Mouse (Mus musculus) embryonic facial prominence, embryonic 14.5 days (tissue): ENCODE measurements around the gene Eci1. TPM values are rescaled to one million over a fixed set of nuclear protein-coding genes. Genes with fewer than 3 reads are reported as not detected.
"Not testable (repeated sequence)": the region's sequence is repeated elsewhere in the genome, so short reads cannot be mapped to it uniquely, and the experiment has no call there.

ENCODE experiments used
- ATAC-seq: fragments of 200-750 bp; cut with Nextera tagmentation; 2 replicates; pipeline ENCODE4 v1.8.0; 2017; ENCODE audit warnings: low read depth, moderate number of reproducible peaks, moderate TSS enrichment
- DNase-seq: peaks from one replicate; pipeline ENCODE4 v3.0.0-alpha.2; 2015; ENCODE audit warnings: low spot score
- H3K27ac ChIP-seq: fragments of 300-500 bp; sonication (generic); replicated peaks from 2 replicates; pipeline ENCODE4 v1.5.1; 2014; ENCODE audit warnings: low read depth, mild to moderate bottlenecking, low read length, moderate library complexity
- H3K27me3 ChIP-seq: fragments of 300-500 bp; sonication (generic); replicated peaks from 2 replicates; pipeline ENCODE4 v1.6.1; 2014; ENCODE audit warnings: low read length; ENCODE audit not compliant: control insufficient read depth, insufficient read depth
- H3K36me3 ChIP-seq: fragments of 300-500 bp; sonication (generic); 2 replicates; pipeline ENCODE4 v1.6.1; 2014; ENCODE audit warnings: low read length, mixed read lengths; ENCODE audit not compliant: control insufficient read depth, insufficient read depth
- H3K4me1 ChIP-seq: fragments of 300-500 bp; sonication (generic); 2 replicates; pipeline ENCODE4 v1.6.1; 2014; ENCODE audit warnings: antibody characterized with exemption, low read length; ENCODE audit not compliant: control insufficient read depth, insufficient read depth
- H3K4me2 ChIP-seq: fragments of 300-500 bp; sonication (generic); 2 replicates; pipeline ENCODE4 v1.6.1; 2014; ENCODE audit warnings: low read depth, mild to moderate bottlenecking, low read length, moderate library complexity, mixed read lengths
- H3K4me3 ChIP-seq: fragments of 300-500 bp; sonication (generic); 2 replicates; pipeline ENCODE4 v1.5.1; 2014; ENCODE audit warnings: low read depth, mild to moderate bottlenecking, low read length
- H3K9ac ChIP-seq: fragments of 300-500 bp; sonication (generic); 2 replicates; pipeline ENCODE4 v1.6.1; 2014; ENCODE audit warnings: low read depth, mild to moderate bottlenecking, low read length, moderate library complexity, mixed read lengths
- H3K9me3 ChIP-seq: fragments of 300-500 bp; sonication (generic); 2 replicates; pipeline ENCODE4 v1.6.1; 2016; ENCODE audit warnings: low read length; ENCODE audit not compliant: control insufficient read depth
- WGBS: fragments of 180-500 bp; shearing (Covaris S2); extraction: QIAGEN DNeasy Blood & Tissue Kit; methylation state at CpG from one replicate; pipeline ENCODE4 v1.1.7; 2014; 5-methylcytosine and 5-hydroxymethylcytosine counted together
- polyA plus RNA-seq: library from polyadenylated mRNA; unstranded; fragments of >200 nt; fragmentation: Nextera tagmentation; extraction: Ambion mirVana; gene quantifications from 2 replicates; pipeline ENCODE4 v1.2.1, GENCODE M21; 2014

The Eci1 gene
- polyA plus RNA-seq, 1 experiment from 2014 or later = 57.6 TPM

DNA sequence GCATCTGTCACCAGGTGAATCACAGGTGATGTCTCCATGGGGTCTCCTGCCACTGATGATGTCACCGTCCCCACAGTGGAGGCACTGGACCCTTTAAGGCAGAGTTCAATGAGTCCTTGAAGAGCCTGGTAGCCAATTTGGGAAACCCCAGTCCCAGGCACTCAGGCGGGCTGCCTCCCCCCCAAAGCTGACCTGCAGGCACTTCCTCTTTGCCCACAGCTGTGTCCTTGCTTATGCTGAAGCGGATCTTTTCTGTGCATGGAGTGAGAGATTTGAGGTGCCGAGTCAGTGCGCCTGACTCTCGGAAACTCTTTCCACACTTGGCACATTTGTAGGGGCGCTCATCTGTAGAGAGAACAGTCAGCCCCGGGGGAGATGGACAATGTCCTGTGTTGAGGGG is 20.1 kb downstream of the Eci1 start:
- no peak overlapping the region for H3K9ac ChIP-seq

DNA sequence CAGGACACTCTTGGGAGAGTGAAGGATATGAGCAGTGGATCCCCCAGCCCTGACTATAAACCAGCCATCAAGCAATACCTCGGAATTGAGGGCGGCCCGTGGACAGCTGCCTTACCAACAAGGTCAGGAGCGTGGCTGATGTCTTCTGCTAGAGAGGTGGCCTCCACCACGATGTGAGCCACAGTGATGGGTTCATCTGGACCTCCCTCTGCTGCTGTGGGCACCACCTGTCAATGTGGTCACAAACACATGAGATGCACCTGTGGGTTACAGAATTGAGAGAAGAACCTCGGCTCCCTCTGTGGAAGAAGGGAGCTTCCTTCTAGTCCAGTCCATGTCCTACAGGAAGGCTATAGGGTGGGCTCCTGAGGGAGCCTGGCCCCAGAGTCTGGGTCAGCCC is 23.1 kb downstream of the Eci1 start:
- WGBS = 96% methylated on average over 6 of the region's 6 CpGs
- Histone ChIP-seq H3K9me3 (no peaks in the 10 kb centered on the region), H3K4me2 (no peak overlapping the region), H3K27ac (no peak overlapping the region), H3K27me3 (no peaks in the 10 kb centered on the region), H3K4me3 (no peak overlapping the region), H3K9ac (no peak overlapping the region), H3K36me3 (peaks cover 61% of the 10 kb centered on the region), H3K4me1 (peaks cover 8% of the 10 kb centered on the region; the same call in 1 of the 2 replicates)
- DNase-seq (no peak), ATAC-seq (no peak)

More for the DNA sequence above, 20.1 kb downstream of the Eci1 start:
- H3K4me1 ChIP-seq = no peaks in the 10 kb centered on the region
- H3K27ac ChIP-seq = no peak overlapping the region
- WGBS = 93% methylated on average over 8 of the region's 8 CpGs
- no peaks in the 10 kb centered on the region for H3K9me3 ChIP-seq
- ATAC-seq (no peak), DNase-seq (no peak)
- H3K4me2 ChIP-seq = no peak overlapping the region
- no peak overlapping the region for H3K4me3 ChIP-seq
- H3K36me3 ChIP-seq = peaks cover 84% of the 10 kb centered on the region
- no peaks in the 10 kb centered on the region for H3K27me3 ChIP-seq

DNA sequence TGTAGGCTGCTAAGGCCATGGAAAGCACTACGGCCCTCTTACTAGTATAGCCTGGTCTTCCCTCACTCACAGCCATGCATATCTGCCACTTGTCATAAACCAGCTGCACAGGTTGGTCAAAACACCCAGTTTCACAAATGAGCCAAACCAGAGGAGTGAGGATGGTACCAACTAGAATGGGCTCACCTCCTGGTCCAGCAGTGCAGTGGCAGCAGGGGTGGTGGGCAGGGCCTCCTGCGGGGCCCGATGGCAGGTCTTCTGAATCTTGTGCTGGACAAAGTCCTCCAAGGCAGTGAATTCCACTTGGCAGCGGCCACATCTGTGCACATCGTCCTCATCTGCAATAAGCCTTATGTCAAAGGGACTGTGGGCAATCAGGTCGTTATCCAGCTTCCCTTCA is 24.8 kb downstream of the Eci1 start:
- WGBS = 99% methylated on average over 6 of the region's 6 CpGs
- no peak for ATAC-seq
- Histone ChIP-seq H3K27me3 (no peaks in the 10 kb centered on the region), H3K9me3 (no peaks in the 10 kb centered on the region), H3K36me3 (peaks cover 44% of the 10 kb centered on the region), H3K9ac (no peak overlapping the region), H3K4me1 (peaks cover 11% of the 10 kb centered on the region; the same call in 1 of the 2 replicates), H3K4me3 (no peak overlapping the region), H3K4me2 (no peak overlapping the region), H3K27ac (no peak overlapping the region)
- no peak for DNase-seq

DNA sequence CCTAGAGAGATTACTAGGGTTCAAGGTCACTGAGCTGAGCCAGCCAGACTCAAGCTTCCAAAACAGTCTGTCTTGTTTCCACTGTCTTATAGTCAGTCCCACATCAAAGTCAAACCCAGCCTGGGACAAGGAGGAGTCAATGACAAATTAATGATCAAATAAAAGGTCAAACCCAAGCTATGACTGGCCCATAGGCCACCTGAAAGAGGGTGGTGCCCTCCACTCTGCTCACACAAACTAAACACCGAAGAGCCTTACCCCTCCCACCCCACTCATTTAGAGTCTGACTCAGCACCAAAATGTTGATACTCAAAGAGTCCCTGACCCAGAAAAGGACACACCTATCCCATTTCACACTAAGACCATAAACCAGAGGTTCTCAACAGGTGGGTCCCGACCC is 26.9 kb downstream of the Eci1 start:
- DNase-seq (no peak), ATAC-seq (no peak)
- H3K27ac ChIP-seq = no peak overlapping the region
- H3K9ac ChIP-seq = no peak overlapping the region
- 87% methylated on average over 2 of the region's 2 CpGs for WGBS
- no peak overlapping the region for H3K4me3 ChIP-seq
- H3K4me2 ChIP-seq = peak overlapping the region; percentile 60; the same call in 1 of the 2 replicates
- no peaks in the 10 kb centered on the region for H3K9me3 ChIP-seq
- no peaks in the 10 kb centered on the region for H3K27me3 ChIP-seq
- peaks cover 23% of the 10 kb centered on the region for H3K36me3 ChIP-seq
- peaks cover 11% of the 10 kb centered on the region; the same call in 1 of the 2 replicates for H3K4me1 ChIP-seq

DNA sequence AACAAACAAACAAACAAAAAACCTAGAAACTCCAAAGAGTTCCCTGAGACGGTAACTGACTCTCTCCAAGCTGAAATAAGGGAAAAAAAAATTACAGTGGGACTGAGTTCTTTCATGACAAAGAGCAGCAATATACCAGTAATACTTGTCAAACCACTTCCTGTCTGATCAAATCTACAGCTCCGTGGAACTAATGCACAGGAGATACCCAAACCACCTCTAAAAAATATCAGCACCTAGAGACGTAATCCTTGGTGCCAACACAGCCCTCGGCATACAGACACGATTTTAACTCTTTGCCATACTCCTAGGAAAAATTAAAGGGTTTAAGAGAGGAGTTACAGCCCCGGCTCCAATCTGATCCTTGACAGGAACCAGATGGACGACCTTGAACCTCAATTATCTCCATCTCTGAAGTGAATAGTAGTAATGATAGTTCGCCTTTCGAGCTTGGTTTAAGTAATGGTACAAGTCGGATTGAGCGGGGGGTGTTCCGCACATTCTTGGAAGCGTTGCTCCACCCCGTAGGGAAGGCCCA is 27.8 kb downstream of the Eci1 start:
- H3K9me3 ChIP-seq = no peaks in the 10 kb centered on the region
- no peak; the same call in 1 of the 2 replicates for ATAC-seq
- WGBS = 5% methylated on average over 14 of the region's 14 CpGs

DNA sequence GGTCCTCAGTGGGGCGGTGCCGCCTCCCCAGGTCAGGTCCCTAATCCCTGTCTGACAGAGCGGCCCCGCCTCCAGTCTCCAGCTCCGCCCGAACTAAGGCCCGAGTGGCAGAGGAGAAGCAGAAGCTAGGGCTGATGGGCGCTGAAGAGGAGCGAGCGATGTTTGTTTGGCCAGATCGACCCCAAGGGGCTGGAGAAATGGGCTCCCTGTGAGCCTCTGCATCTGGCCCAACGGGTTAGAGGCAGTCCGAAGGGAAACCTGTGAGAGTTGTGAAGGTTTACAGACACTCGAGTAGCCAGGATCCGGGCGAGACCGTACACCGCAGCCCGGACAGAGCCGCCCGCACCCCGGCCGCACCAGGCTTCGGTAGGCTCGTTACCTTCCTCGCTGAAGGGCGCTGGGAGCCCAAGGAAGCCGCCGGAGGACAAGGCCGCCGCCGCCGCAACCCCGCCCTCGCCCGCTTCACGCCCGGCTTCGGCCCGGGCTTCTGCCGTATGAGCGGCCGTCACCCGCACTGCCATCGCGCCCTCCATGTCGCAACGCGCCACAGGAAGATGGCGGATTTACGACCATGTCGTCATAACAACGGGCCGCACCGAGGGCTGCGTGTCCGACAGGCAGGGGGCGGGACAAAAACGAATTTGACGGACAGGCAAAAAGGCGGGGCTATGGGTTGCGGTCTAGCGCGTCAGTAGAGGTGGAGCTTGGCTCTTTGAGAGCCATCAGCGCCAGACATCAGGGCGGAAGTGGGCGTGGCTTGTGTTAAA is 28.5 kb downstream of the Eci1 start:
- Histone ChIP-seq H3K27me3 (no peaks in the 10 kb centered on the region), H3K9ac (peak overlapping the region; percentile 96), H3K9me3 (no peaks in the 10 kb centered on the region), H3K4me1 (peaks cover 11% of the 10 kb centered on the region; the same call in 1 of the 2 replicates), H3K36me3 (peaks cover 7% of the 10 kb centered on the region), H3K4me2 (peak overlapping the region; percentile 60), H3K4me3 (peak overlapping the region; percentile 86), H3K27ac (peak overlapping the region; percentile 97)
- ATAC-seq (peak; percentile 94), DNase-seq (peak; percentile 99)
- under 1% methylated on average over 47 of the region's 67 CpGs for WGBS

More for the DNA sequence above, 27.8 kb downstream of the Eci1 start:
- H3K36me3 ChIP-seq = peaks cover 14% of the 10 kb centered on the region
- peak overlapping the region; percentile 96 for H3K9ac ChIP-seq
- peak overlapping the region; percentile 86 for H3K4me3 ChIP-seq
- peak overlapping the region; percentile 60 for H3K4me2 ChIP-seq
- H3K27me3 ChIP-seq = no peaks in the 10 kb centered on the region
- peaks cover 11% of the 10 kb centered on the region; the same call in 1 of the 2 replicates for H3K4me1 ChIP-seq
- peak overlapping the region; percentile 97 for H3K27ac ChIP-seq
- peak; percentile 37 for DNase-seq

DNA sequence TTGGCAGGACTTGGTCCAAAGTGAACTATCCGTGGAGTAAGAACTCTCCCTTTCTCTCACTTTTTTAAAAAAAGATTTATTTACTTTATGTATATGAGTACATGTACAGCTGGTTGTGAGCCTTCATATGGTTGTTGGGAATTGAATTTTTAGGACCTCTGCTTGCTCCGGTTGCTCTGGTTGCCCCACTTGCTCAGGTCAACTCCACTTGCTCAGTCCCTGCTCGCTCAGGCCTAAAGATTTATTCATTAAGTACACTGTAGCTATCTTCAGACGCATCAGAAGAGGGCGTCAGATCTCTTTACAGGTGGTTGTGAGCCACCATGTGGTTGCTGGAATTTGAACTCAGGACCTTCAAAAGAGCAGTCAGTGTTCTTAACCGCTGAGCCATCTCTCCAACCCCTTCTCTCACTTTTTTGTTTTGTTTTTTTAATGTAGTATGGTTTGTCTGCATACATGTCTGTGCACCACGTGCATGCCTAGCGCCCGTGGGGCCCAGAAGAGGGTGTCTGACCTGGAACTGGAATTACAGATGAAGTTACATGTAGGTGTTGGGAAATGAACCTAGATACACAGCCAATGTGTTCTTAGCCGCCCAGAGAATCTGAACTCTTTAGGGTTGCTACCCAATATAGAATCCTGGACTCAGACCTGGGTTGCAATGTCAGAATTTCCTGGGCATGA is 29.2 kb downstream of the Eci1 start:
- Histone ChIP-seq H3K4me2 (peak overlapping the region; percentile 43), H3K4me3 (peak overlapping the region; percentile 86), H3K27ac (peak overlapping the region; percentile 48; the same call in 1 of the 2 replicates), H3K4me1 (peaks cover 11% of the 10 kb centered on the region; the same call in 1 of the 2 replicates)
- H3K9me3 ChIP-seq, ATAC-seq, H3K36me3 ChIP-seq, H3K27me3 ChIP-seq, H3K9ac ChIP-seq, DNase-seq: not testable (repeated sequence)
- WGBS = 52% methylated on average over 10 of the region's 10 CpGs

DNA sequence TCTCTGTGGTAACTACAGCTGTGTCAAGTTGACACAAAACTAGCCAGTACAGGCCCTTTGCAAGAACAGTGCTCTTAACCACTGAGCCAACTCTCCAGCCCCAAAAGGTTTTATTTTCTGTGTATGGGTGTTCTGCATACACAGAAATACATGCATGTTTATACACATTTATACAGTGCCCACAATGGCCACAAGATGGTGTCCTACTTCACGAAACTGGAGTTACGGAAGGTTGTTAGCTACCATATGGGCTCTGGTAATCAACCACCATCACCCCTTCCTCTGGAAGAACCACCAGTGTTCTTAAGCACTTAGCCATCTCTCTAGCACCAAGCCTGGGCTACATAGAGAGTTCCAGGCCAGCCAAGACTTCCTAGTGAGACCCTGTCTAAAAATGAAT is 35.1 kb downstream of the Eci1 start:
- ATAC-seq = no peak

More for the DNA sequence above, 35.1 kb downstream of the Eci1 start:
- WGBS = 72% methylated on average over 2 of the region's 2 CpGs
- Histone ChIP-seq H3K9ac (no peak overlapping the region), H3K9me3 (no peaks in the 10 kb centered on the region), H3K4me2 (no peak overlapping the region), H3K27me3 (no peaks in the 10 kb centered on the region), H3K4me3 (no peak overlapping the region), H3K36me3 (no peaks in the 10 kb centered on the region), H3K27ac (no peak overlapping the region), H3K4me1 (no peaks in the 10 kb centered on the region)
- DNase-seq = no peak
